Mouse (Mus musculus) limb, embryonic 10.5 days (tissue): Measurements from ENCODE around the gene Tmem258. TPM values are rescaled to one million over a fixed set of nuclear protein-coding genes. Genes with fewer than 3 reads are reported as not detected.

ENCODE experiments used
- DNase-seq: peaks from one replicate; pipeline ENCODE4 v3.0.0-alpha.2; 2017; ENCODE audit warnings: low spot score
- H3K27ac ChIP-seq: fragments of 300-500 bp; sonication (generic); 2 replicates; pipeline ENCODE4 v1.5.1; 2016; ENCODE audit warnings: mild to moderate bottlenecking
- H3K27me3 ChIP-seq: fragments of 300-500 bp; sonication (generic); 2 replicates; pipeline ENCODE4 v1.6.1; 2016; ENCODE audit warnings: low read depth, mild to moderate bottlenecking; ENCODE audit not compliant: poor library complexity, severe bottlenecking
- H3K36me3 ChIP-seq: fragments of 300-500 bp; sonication (generic); 2 replicates; pipeline ENCODE4 v1.6.1; 2016; ENCODE audit warnings: mild to moderate bottlenecking, moderate library complexity
- H3K4me1 ChIP-seq: fragments of 300-500 bp; sonication (generic); 2 replicates; pipeline ENCODE4 v1.6.1; 2016
- H3K4me3 ChIP-seq: fragments of 300-500 bp; sonication (generic); 2 replicates; pipeline ENCODE4 v1.5.1; 2016; ENCODE audit warnings: mild to moderate bottlenecking, moderate library complexity
- H3K9me3 ChIP-seq: fragments of 300-500 bp; sonication (generic); replicated peaks from 2 replicates; pipeline ENCODE4 v1.6.1; 2016; ENCODE audit warnings: mild to moderate bottlenecking
- WGBS: fragments of 180-500 bp; shearing (Covaris S2); methylation state at CpG from one replicate; pipeline ENCODE4 v1.1.7; 2016; 5-methylcytosine and 5-hydroxymethylcytosine counted together
- polyA plus RNA-seq: library from polyadenylated mRNA; unstranded; fragments of >200 nt; fragmentation: Nextera tagmentation; extraction: Ambion mirVana; gene quantifications from 2 replicates; pipeline ENCODE4 v1.2.1, GENCODE M21; 2016

Tmem258 gene
- polyA plus RNA-seq, 1 experiment from 2014 or later, result 420 TPM

DNA sequence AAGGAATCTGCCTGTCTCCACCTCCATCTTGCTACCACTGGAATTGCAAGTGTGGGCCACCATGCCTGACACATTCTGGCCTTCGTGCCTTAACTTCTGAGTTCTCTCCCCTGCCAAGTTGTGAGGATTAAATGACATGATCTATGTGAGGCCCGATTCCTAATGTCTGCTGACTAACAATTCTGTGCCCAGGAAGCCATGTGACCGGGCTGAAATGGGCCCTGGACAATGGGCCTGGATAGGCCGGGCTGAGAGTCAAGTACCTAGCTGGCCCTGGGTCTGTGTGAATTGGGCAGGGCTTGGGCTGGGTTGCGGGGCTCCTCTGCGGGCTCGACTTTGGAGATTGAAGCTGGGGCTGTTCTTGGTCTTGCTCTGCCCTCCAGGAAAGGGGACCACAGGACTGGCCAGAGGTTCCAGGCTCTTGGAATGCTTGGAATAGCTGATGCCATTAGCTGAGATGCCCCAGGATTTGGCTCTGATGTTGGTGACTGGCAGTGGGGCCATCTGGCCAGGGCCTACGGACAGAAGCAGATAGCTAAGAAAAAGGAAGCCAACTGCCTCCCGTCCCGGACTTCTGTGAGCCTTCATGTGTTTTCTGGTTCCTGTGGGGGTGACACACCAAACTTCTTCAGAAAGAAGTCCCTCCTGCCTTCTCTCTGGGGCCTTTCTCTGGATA is 10.1 kb downstream of the Tmem258 start:
- no peaks in the 10 kb centered on the region for H3K9me3 ChIP-seq

DNA sequence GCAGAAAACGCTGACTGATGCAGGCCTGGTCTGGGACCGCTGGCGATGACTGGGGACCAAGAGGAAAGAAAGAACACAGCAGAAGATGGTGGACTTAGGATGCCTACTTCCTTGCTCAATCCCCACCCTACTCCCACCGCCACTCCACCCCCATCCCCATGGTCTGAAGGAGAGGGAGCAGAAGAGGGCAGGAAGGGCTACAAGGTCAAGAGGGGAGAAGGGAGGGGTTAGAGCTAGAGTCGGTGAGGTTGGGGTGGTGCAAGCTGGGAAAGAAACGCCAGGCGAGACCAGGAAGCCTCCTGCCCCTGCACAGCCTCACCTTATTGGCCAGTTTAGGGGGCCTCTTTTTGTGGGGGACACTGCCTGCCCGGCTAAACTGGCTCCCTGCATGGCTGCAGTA is 12.3 kb downstream of the Tmem258 start:
- Histone ChIP-seq H3K9me3 (no peaks in the 10 kb centered on the region), H3K4me1 (peaks cover 8% of the 10 kb centered on the region), H3K27ac (no peak overlapping the region), H3K36me3 (peaks cover 56% of the 10 kb centered on the region), H3K27me3 (no peaks in the 10 kb centered on the region), H3K4me3 (no peak overlapping the region)
- WGBS, result 78% methylated on average over 8 of the region's 8 CpGs
- DNase-seq, result no peak

More for the DNA sequence above, 10.1 kb downstream of the Tmem258 start:
- Histone ChIP-seq H3K27me3 (no peaks in the 10 kb centered on the region), H3K27ac (no peak overlapping the region), H3K36me3 (peaks cover 69% of the 10 kb centered on the region), H3K4me1 (0 out of 2 replicates have a peak, but pooled peaks cover 7% of the 10 kb centered on the region), H3K4me3 (no peak overlapping the region)
- WGBS, result 93% methylated on average over 10 of the region's 10 CpGs
- no peak for DNase-seq

DNA sequence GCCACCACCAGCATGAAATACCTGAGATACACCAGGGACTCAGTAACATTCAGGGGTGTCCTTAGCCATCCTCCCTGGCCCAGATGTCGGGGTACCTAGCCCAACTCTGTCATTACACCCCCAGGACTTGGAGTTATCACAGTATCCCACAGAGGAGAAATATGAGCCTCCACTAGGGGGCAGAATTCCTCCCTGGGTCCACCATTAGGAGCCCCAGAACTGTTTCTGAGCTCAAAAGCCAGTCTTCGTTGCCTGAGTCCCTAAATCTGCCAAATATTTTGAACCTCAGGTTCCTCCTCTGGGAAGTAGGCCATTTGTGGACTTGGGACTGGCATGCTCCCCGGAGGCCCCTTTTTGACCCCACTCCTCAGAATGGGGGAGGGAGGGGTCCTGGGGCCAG is 15.3 kb downstream of the Tmem258 start:
- Histone ChIP-seq H3K27me3 (no peaks in the 10 kb centered on the region), H3K27ac (0 out of 2 replicates have a peak overlapping the region, but pooled peaks have one; percentile 12), H3K4me1 (peaks cover 30% of the 10 kb centered on the region), H3K4me3 (no peak overlapping the region), H3K36me3 (peaks cover 32% of the 10 kb centered on the region), H3K9me3 (no peaks in the 10 kb centered on the region)
- WGBS, result 61% methylated on average over 3 of the region's 3 CpGs
- DNase-seq, result peak; percentile 70

DNA sequence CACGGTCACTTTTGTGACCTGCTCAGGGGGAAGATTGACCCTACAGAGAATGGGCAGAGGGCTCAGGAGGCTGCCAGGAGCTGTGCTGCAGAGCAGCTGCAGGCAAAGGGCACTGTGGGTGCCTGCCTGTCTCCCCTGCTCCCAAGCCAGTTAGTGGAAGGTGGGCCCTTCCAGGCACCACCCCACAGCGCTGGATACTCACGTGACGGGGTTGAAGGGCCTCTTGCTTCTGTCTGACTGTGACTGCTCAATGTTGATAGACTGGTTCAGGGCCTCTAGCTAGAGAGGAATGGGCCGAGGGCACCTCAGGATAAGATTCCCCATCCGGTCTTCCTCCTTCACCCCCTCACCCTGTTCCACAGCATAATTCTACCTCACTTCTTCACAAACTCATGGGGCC is 15.8 kb downstream of the Tmem258 start:
- no peak for DNase-seq
- Histone ChIP-seq H3K27ac (0 out of 2 replicates have a peak overlapping the region, but pooled peaks have one; percentile 12), H3K4me3 (no peak overlapping the region), H3K27me3 (no peaks in the 10 kb centered on the region), H3K4me1 (peaks cover 30% of the 10 kb centered on the region), H3K36me3 (peaks cover 31% of the 10 kb centered on the region), H3K9me3 (no peaks in the 10 kb centered on the region)
- WGBS, result 70% methylated on average over 6 of the region's 6 CpGs

DNA sequence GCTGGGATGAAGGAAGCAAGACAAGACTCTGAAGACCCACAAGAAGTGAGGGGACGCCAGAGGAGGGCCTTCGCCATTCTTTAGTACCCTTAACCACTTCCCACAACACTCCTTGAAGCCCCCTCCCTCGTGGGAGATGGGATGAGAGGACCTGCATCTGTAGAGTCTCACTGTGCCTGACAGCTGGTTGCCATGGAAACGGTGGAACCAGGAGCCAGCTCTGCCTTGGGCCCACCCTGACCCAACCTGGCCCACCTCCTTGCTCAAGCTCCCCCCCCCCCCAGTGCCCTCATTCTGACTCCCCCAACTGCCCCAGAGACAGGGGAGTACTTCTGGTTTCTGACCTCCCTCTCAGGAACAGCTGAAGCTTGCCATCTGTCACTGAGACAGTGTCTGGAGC is 17.8 kb downstream of the Tmem258 start:
- Histone ChIP-seq H3K4me3 (no peak overlapping the region), H3K4me1 (peaks cover 33% of the 10 kb centered on the region), H3K27ac (no peak overlapping the region; the same call in 1 of the 2 replicates), H3K36me3 (peaks cover 24% of the 10 kb centered on the region), H3K9me3 (no peaks in the 10 kb centered on the region), H3K27me3 (no peaks in the 10 kb centered on the region)
- 25% methylated on average over 4 of the region's 4 CpGs for WGBS
- no peak for DNase-seq

DNA sequence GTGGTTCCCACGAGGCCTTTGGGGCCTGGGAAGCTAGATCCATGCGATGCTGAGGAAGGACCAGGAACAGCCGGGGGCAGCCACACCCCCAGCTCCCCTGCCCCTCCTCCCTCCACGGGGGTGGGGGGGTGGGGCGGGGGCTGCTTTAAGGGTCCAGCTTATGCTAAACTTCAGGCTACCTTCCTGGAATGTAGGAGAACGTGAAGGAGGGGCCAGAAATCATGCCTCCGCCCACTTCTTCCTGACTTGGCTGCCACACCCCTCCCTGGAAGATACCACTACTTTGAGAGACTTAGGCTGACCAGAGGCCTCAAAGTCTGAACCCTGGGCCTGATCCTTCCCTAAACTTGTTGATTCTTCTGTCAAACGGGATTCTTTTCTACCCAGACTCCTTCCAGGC is 18.8 kb downstream of the Tmem258 start:
- peaks cover 32% of the 10 kb centered on the region for H3K4me1 ChIP-seq
- peaks cover 21% of the 10 kb centered on the region for H3K36me3 ChIP-seq
- H3K4me3 ChIP-seq, result no peak overlapping the region
- no peaks in the 10 kb centered on the region for H3K9me3 ChIP-seq
- H3K27me3 ChIP-seq, result no peaks in the 10 kb centered on the region
- H3K27ac ChIP-seq, result peak overlapping the region; percentile 47
- 21% methylated on average over 8 of the region's 8 CpGs for WGBS
- no peak for DNase-seq

DNA sequence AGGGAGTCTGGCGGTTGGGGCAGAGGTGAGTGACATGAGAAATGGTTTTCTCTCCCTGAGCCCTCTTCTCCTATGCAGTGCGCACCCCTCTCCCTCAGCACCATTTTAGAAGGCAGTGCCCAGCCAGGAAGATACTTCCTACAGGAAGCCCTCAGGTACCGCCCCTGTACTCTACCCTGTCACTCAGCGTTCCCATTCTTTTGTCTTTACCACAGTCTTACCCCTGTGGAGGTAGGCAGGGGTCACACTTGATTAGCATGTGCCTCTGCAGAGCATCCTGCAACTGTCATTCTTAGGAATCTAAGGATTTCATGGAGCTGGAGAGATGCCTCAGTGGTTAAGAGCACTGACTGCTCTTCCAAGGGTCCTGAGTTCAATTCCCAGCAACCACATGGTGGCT is 19.7 kb downstream of the Tmem258 start:
- DNase-seq, result no peak
- H3K4me3 ChIP-seq, result no peak overlapping the region
- no peaks in the 10 kb centered on the region for H3K9me3 ChIP-seq
- H3K4me1 ChIP-seq, result peaks cover 33% of the 10 kb centered on the region
- peaks cover 18% of the 10 kb centered on the region for H3K36me3 ChIP-seq
- no peak overlapping the region; the same call in 1 of the 2 replicates for H3K27ac ChIP-seq
- 77% methylated on average over 4 of the region's 4 CpGs for WGBS
- H3K27me3 ChIP-seq, result no peaks in the 10 kb centered on the region

DNA sequence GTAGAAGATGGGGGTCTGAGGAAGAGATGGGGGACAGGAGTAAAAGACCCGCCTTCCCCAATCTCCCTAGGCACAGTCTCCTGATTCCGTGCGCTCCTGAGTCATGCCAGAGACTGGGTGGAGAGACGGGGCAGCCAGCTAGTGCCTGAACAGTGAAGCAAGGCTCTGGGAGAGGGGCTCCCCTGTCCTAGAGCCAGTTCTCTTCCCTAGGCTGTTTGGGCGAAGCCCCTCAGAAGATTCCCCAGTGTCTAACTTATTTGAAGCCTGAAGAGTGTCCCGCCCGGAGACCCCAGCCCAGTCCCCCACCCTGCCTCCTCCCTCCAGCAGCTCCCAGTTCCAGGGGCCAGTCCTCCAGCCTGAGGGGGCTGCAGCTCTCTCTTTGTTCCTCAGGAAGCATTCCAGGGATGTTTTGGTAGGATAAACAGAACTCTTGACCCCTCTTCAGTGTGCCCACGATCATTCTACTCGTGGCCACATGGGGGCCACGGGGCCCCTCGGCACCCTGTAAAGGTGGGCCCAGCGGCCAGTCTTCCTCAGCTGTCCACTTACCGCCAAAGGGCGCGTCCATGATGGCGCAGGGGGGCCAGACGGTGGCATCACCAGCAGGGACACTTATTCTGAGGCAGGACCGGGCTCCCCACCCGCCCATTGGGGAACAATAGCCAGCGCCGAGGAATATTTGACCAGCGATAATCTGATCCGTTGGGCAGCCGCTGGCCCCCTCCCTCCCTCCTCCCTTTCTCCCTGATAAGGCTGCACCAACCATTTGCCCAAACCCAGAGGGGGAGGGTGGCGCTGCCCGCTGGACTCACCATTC is 21.0 kb downstream of the Tmem258 start:
- peak; percentile 50 for DNase-seq

DNA sequence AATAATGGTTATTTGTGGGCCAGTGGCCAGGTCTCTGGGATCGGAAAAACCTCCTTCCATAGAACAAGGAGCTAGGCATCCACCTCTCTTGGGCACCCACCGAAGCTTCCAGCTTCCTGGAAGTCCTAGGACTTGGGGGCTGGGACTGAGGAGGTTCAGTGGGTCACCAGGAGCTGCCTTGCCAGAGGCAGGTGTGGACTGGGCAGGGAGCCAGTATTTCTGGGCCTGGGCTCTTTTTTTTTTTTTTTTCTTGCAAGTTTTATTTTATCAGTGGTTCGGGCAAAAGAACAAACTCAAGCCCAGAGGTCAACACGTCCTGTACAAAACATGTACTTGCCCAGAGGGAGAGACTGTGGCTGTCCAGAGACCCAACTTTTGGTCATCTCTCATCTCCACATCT is 22.0 kb downstream of the Tmem258 start:
- Histone ChIP-seq H3K4me3 (no peak overlapping the region), H3K36me3 (peaks cover 17% of the 10 kb centered on the region), H3K27ac (no peak overlapping the region), H3K9me3 (no peaks in the 10 kb centered on the region), H3K27me3 (no peaks in the 10 kb centered on the region), H3K4me1 (peaks cover 50% of the 10 kb centered on the region)
- 85% methylated on average over 4 of the region's 4 CpGs for WGBS
- DNase-seq, result no peak

More for the DNA sequence above, 21.0 kb downstream of the Tmem258 start:
- Histone ChIP-seq H3K27ac (peak overlapping the region; percentile 73), H3K4me3 (peak overlapping the region; percentile 1; the same call in 1 of the 2 replicates), H3K4me1 (peaks cover 41% of the 10 kb centered on the region), H3K27me3 (no peaks in the 10 kb centered on the region), H3K9me3 (no peaks in the 10 kb centered on the region), H3K36me3 (peaks cover 23% of the 10 kb centered on the region)
- WGBS, result 25% methylated on average over 26 of the region's 26 CpGs

DNA sequence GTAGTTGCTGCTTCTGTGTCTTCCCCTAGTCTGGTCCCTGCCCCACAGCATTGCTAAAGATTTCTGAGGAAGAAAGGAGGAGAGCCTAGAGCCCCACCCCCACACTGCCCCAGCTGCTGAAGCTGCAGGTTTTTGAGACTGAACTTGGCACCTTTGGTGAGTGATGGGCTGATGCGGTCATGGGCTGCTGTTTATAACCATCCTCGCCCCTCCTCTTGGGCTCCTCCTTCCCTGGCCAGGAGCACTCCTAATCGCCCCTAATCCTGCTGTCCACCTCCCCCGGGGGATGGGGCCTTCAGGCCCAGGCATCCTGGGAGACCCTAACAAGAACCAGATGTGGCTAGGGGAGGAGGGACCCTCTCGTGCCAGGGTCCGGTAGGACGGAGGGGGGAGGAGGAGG is 27.2 kb downstream of the Tmem258 start:
- Histone ChIP-seq H3K4me3 (peak overlapping the region; percentile 24), H3K9me3 (no peaks in the 10 kb centered on the region), H3K27ac (peak overlapping the region; percentile 79), H3K36me3 (peaks cover 9% of the 10 kb centered on the region), H3K4me1 (peaks cover 49% of the 10 kb centered on the region), H3K27me3 (0 out of 2 replicates have a peak, but pooled peaks cover 4% of the 10 kb centered on the region)
- peak; percentile 64 for DNase-seq
- 4% methylated on average over 7 of the region's 7 CpGs for WGBS

DNA sequence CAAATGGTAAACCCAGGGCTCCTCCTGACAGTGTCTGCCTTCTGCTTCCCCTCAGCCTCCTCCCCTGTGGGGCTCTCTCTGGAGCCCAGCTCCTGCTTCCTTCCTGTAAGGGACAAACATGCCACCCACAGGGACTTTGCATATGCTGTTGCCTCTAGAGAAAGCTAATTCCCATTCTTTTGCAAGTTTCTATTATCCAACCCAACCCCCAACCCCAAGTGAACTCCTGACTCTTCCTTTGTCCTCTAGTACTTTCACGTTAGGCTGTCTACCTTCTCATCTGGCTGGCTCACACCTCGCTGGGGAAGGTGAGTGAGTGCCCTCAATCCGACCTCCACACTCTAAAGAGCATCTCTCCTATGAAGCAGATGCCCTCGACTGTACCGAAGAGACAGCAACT is 28.1 kb downstream of the Tmem258 start:
- H3K27ac ChIP-seq, result peak overlapping the region; percentile 79

DNA sequence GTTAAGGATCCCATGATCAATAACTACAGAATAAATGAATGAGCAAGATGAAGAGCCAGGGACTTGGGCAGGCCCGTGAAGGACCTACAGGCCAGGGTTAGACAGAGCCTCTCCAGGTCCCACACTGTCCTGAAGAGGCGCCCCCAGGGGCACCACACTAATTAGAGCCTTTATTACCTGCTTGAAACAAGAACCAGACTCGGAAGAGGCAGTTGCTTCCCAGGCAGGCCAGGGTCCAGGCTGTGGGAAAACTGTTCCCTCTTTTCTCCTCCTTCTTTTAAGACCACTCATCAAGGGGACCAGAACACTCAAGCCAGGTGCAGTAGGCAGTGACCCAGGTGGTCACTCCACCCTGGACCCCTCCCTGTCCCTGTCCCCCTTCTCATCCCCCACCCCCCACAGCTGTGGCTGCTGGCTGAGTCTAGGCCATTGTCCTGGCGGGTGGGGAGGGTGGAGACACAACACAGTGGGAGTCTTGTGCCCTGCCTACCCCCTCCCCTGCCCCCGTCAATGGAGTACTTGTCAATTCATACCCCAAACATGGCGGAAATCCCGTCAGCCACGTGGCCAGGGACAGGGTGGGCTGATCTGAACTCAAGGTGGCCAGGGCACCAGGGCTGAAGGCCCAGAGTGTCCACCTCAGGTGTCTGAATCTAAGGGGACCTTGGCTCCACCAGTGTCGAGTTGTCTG is 28.7 kb downstream of the Tmem258 start:
- H3K27ac ChIP-seq, result peak overlapping the region; percentile 79
- peak; percentile 53 for DNase-seq
- 0 out of 2 replicates have a peak overlapping the region, but pooled peaks have one; percentile 11 for H3K4me3 ChIP-seq
- peaks cover 9% of the 10 kb centered on the region for H3K36me3 ChIP-seq
- H3K27me3 ChIP-seq, result 0 out of 2 replicates have a peak, but pooled peaks cover 4% of the 10 kb centered on the region
- 18% methylated on average over 9 of the region's 9 CpGs for WGBS
- H3K9me3 ChIP-seq, result no peaks in the 10 kb centered on the region
- peaks cover 53% of the 10 kb centered on the region for H3K4me1 ChIP-seq

More for the DNA sequence above, 28.1 kb downstream of the Tmem258 start:
- 0 out of 2 replicates have a peak, but pooled peaks cover 4% of the 10 kb centered on the region for H3K27me3 ChIP-seq
- peaks cover 9% of the 10 kb centered on the region for H3K36me3 ChIP-seq
- no peaks in the 10 kb centered on the region for H3K9me3 ChIP-seq
- H3K4me1 ChIP-seq, result peaks cover 53% of the 10 kb centered on the region
- H3K4me3 ChIP-seq, result peak overlapping the region; percentile 11; the same call in 1 of the 2 replicates
- no peak for DNase-seq
- 8% methylated on average over 5 of the region's 5 CpGs for WGBS
